Mouse (Mus musculus) limb, embryonic 11.5 days (tissue): ENCODE measurements around the gene Mxd4. TPM values are rescaled to one million over a fixed set of nuclear protein-coding genes. Genes with fewer than 3 reads are reported as not detected.
A peak's percentile ranks its signal among the peaks of the same experiment; 100 is the strongest.

ENCODE experiments used
- ATAC-seq: fragments of 200-750 bp; cut with Nextera tagmentation; 2 replicates; pipeline ENCODE4 v1.8.0; 2017; ENCODE audit warnings: low read depth; ENCODE audit not compliant: insufficient number of reproducible peaks, low FRiP score, low TSS enrichment
- DNase-seq: peaks from one replicate; pipeline ENCODE4 v3.0.0-alpha.2; 2015; ENCODE audit warnings: low spot score
- H3K27ac ChIP-seq: fragments of 300-500 bp; sonication (generic); replicated peaks from 2 replicates; pipeline ENCODE4 v1.5.1; 2014; ENCODE audit warnings: low read depth, mild to moderate bottlenecking, low read length
- H3K27me3 ChIP-seq: fragments of 300-500 bp; sonication (generic); 2 replicates; pipeline ENCODE4 v1.6.1; 2014; ENCODE audit warnings: mild to moderate bottlenecking, low read length, mixed read lengths; ENCODE audit not compliant: control insufficient read depth, insufficient read depth
- H3K36me3 ChIP-seq: fragments of 300-500 bp; sonication (generic); 2 replicates; pipeline ENCODE4 v1.6.1; 2014; ENCODE audit warnings: mild to moderate bottlenecking, low read length, moderate library complexity, mixed read lengths; ENCODE audit not compliant: control insufficient read depth, insufficient read depth
- H3K4me1 ChIP-seq: fragments of 300-500 bp; sonication (generic); 2 replicates; pipeline ENCODE4 v1.6.1; 2014; ENCODE audit warnings: low read length, mixed read lengths; ENCODE audit not compliant: control insufficient read depth, insufficient read depth
- H3K4me2 ChIP-seq: fragments of 300-500 bp; sonication (generic); 2 replicates; pipeline ENCODE4 v1.6.1; 2014; ENCODE audit warnings: low read depth, mild to moderate bottlenecking, moderate library complexity; ENCODE audit not compliant: severe bottlenecking
- H3K4me3 ChIP-seq: fragments of 300-500 bp; sonication (generic); 2 replicates; pipeline ENCODE4 v1.5.1; 2014; ENCODE audit warnings: low read depth, low read length
- H3K9ac ChIP-seq: fragments of 300-500 bp; sonication (generic); 2 replicates; pipeline ENCODE4 v1.6.1; 2014; ENCODE audit warnings: mild to moderate bottlenecking, low read length
- H3K9me3 ChIP-seq: fragments of 300-500 bp; sonication (generic); 2 replicates; pipeline ENCODE4 v1.6.1; 2016; ENCODE audit warnings: low read length; ENCODE audit not compliant: control insufficient read depth
- WGBS: fragments of 180-500 bp; shearing (Covaris S2); extraction: QIAGEN DNeasy Blood & Tissue Kit; methylation state at CpG from one replicate; pipeline ENCODE4 v1.1.7; 2014; 5-methylcytosine and 5-hydroxymethylcytosine counted together
- polyA plus RNA-seq: library from polyadenylated mRNA; unstranded; fragments of >200 nt; fragmentation: Nextera tagmentation; extraction: Ambion mirVana; gene quantifications from 2 replicates; pipeline ENCODE4 v1.2.1, GENCODE M21; 2014

Gene Mxd4
- polyA plus RNA-seq, 1 experiment from 2014 or later, result 28.3 TPM

DNA sequence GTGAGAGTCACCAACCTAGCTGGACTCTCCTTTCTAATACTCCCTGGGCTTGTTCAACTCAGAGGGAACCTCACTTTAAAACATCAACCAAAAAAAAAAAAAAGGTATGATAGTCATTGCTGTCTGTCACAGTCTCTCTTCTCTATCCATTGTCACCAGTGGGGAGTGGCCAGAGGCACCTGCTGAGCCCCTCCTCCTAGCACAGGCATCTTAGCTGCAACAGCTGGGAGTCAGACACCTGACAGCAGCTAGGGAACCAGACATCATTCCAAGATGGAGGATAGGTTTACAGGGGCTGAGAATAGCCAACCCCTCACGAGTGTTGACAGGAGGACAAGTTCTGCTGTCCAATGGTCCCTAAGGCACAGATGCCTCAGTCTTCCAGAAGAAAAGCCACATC is 6.9 kb upstream of the Mxd4 start:
- no peaks in the 10 kb centered on the region for H3K9me3 ChIP-seq
- 53% methylated on average over 1 of the region's 1 CpGs for WGBS
- ATAC-seq (no peak), DNase-seq (no peak)
- no peak overlapping the region for H3K27ac ChIP-seq
- no peaks in the 10 kb centered on the region for H3K4me1 ChIP-seq
- H3K4me2 ChIP-seq, result no peak overlapping the region
- no peak overlapping the region for H3K9ac ChIP-seq
- H3K27me3 ChIP-seq, result no peaks in the 10 kb centered on the region
- H3K36me3 ChIP-seq, result no peaks in the 10 kb centered on the region
- H3K4me3 ChIP-seq, result no peak overlapping the region

GRCm38 (mm10) chr5:34191843-34192242 is 4.3 kb upstream of the Mxd4 start:
- 75% methylated on average over 4 of the region's 4 CpGs for WGBS
- DNase-seq (no peak), ATAC-seq (no peak)

DNA sequence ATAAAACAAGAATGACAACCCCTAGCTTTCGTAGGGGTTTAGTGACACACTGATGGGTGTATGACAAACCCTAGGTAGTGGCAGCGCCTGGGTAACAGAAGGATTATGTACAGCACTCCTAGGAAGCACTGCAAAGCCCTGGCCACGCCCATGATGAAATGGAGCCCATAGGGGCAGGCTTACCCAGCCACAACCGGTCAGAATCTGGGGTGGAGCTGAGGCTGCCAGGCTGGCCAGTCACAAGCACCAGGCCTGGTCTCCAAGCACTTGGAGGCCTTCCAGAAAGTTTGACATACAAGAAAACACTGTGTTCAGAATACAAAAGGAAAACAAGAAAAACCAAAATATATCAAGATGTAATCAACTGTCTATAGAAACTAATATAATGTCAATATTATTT is 3.5 kb upstream of the Mxd4 start:
- Histone ChIP-seq H3K27ac (no peak overlapping the region), H3K4me2 (no peak overlapping the region), H3K36me3 (no peaks in the 10 kb centered on the region), H3K27me3 (no peaks in the 10 kb centered on the region), H3K4me1 (peaks cover 11% of the 10 kb centered on the region), H3K4me3 (no peak overlapping the region), H3K9ac (no peak overlapping the region), H3K9me3 (no peaks in the 10 kb centered on the region)
- ATAC-seq (no peak), DNase-seq (no peak)
- WGBS, result 46% methylated on average over 4 of the region's 4 CpGs

More at GRCm38 (mm10) chr5:34191843-34192242, 4.3 kb upstream of the Mxd4 start:
- no peaks in the 10 kb centered on the region for H3K27me3 ChIP-seq
- H3K4me3 ChIP-seq, result no peak overlapping the region
- no peak overlapping the region for H3K9ac ChIP-seq
- H3K4me2 ChIP-seq, result no peak overlapping the region
- no peak overlapping the region for H3K27ac ChIP-seq
- H3K36me3 ChIP-seq, result no peaks in the 10 kb centered on the region
- no peaks in the 10 kb centered on the region for H3K9me3 ChIP-seq
- peaks cover 5% of the 10 kb centered on the region for H3K4me1 ChIP-seq

DNA sequence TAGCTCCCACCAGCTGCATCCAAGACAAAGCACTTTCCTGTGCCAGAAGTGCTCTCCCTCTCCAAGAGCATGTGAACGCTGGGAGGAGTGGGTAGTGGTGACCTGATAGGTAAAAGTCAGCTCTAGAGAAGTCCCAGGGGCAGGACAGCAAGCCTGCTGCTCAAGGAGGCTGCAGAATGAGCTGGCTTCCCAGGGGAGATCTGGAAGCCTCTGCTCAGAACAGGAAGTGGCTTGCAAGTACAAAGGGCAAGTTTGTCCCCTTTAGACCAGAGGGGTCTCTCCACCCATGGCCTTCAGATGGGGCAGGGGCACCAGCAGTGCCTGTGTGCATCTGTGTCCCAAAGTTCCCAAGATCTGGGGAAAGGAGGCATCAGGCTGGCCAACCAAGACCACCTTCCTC is 2.0 kb upstream of the Mxd4 start:
- peaks cover 16% of the 10 kb centered on the region for H3K4me1 ChIP-seq
- WGBS, result 62% methylated on average over 1 of the region's 1 CpGs
- no peak overlapping the region for H3K9ac ChIP-seq
- ATAC-seq, result no peak
- no peak for DNase-seq
- H3K27ac ChIP-seq, result no peak overlapping the region
- no peaks in the 10 kb centered on the region for H3K9me3 ChIP-seq
- no peak overlapping the region for H3K4me2 ChIP-seq
- H3K27me3 ChIP-seq, result no peaks in the 10 kb centered on the region
- H3K4me3 ChIP-seq, result no peak overlapping the region
- no peaks in the 10 kb centered on the region for H3K36me3 ChIP-seq

GRCm38 (mm10) chr5:34188856-34189255 is 1.3 kb upstream of the Mxd4 start:
- Histone ChIP-seq H3K9me3 (no peaks in the 10 kb centered on the region), H3K36me3 (no peaks in the 10 kb centered on the region), H3K4me2 (peak overlapping the region; percentile 90; the same call in 1 of the 2 replicates), H3K27ac (no peak overlapping the region), H3K4me1 (peaks cover 16% of the 10 kb centered on the region), H3K27me3 (no peaks in the 10 kb centered on the region), H3K9ac (no peak overlapping the region), H3K4me3 (no peak overlapping the region)
- ATAC-seq (no peak), DNase-seq (no peak)
- 68% methylated on average over 2 of the region's 2 CpGs for WGBS

GRCm38 (mm10) chr5:34186961-34187391 is 544 bp downstream of the Mxd4 start:
- DNase-seq (peak; percentile 63), ATAC-seq (0 out of 2 replicates have a peak, but pooled peaks have one; percentile 3)
- peak overlapping the region; percentile 90 for H3K4me2 ChIP-seq
- H3K27ac ChIP-seq, result peak overlapping the region; percentile 73
- WGBS, result under 1% methylated on average over 46 of the region's 46 CpGs
- no peaks in the 10 kb centered on the region for H3K9me3 ChIP-seq
- peaks cover 2% of the 10 kb centered on the region; the same call in 1 of the 2 replicates for H3K36me3 ChIP-seq
- H3K4me3 ChIP-seq, result peak overlapping the region; percentile 93
- no peaks in the 10 kb centered on the region for H3K27me3 ChIP-seq
- H3K9ac ChIP-seq, result peak overlapping the region; percentile 77
- peaks cover 16% of the 10 kb centered on the region for H3K4me1 ChIP-seq

DNA sequence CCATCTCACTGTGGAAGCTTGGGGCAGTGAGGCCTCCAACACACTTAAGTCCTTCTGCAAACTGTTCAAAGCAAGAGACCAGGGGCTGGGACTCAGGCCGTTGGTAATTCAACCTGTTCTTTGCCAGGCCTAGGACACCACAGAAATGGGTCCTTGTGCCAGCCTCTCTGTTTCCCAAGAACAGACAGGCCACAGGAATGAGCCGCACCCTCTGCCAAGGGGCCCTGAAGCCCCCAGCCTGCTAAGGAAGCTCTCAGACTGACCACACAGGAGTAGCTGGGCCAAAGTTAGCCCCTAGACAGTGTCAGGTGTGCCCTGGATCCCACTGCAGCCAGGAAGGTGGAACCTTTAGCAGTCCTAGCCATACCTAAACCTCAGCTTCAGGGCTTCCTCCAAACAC is 1.1 kb downstream of the Mxd4 start:
- Histone ChIP-seq H3K27ac (no peak overlapping the region), H3K36me3 (peaks cover 2% of the 10 kb centered on the region; the same call in 1 of the 2 replicates), H3K9ac (peak overlapping the region; percentile 77), H3K4me1 (peaks cover 16% of the 10 kb centered on the region), H3K27me3 (no peaks in the 10 kb centered on the region), H3K4me2 (peak overlapping the region; percentile 90), H3K9me3 (no peaks in the 10 kb centered on the region), H3K4me3 (peak overlapping the region; percentile 93)
- WGBS, result 81% methylated on average over 2 of the region's 2 CpGs
- no peak for DNase-seq
- ATAC-seq, result no peak

- H3K36me3 ChIP-seq, result peaks cover 2% of the 10 kb centered on the region; the same call in 1 of the 2 replicates
- no peaks in the 10 kb centered on the region for H3K27me3 ChIP-seq
- H3K4me1 ChIP-seq, result peaks cover 16% of the 10 kb centered on the region
- H3K9me3 ChIP-seq, result no peaks in the 10 kb centered on the region
- no peak overlapping the region for H3K9ac ChIP-seq
- peak overlapping the region; percentile 90; the same call in 1 of the 2 replicates for H3K4me2 ChIP-seq
- ATAC-seq, result no peak
- no peak overlapping the region for H3K27ac ChIP-seq
- peak overlapping the region; percentile 93; the same call in 1 of the 2 replicates for H3K4me3 ChIP-seq
- no peak for DNase-seq
Measured at GRCm38 (mm10) chr5:34185791-34186190, 1.7 kb downstream of the Mxd4 start.

- Histone ChIP-seq H3K4me3 (no peak overlapping the region), H3K9me3 (no peaks in the 10 kb centered on the region), H3K36me3 (peaks cover 2% of the 10 kb centered on the region; the same call in 1 of the 2 replicates), H3K4me2 (peak overlapping the region; percentile 90; the same call in 1 of the 2 replicates), H3K4me1 (peaks cover 16% of the 10 kb centered on the region), H3K27ac (no peak overlapping the region), H3K9ac (no peak overlapping the region), H3K27me3 (no peaks in the 10 kb centered on the region)
- 95% methylated on average over 1 of the region's 1 CpGs for WGBS
- ATAC-seq (no peak), DNase-seq (no peak)
Measured at GRCm38 (mm10) chr5:34185051-34185580, 2.4 kb downstream of the Mxd4 start.
